Mouse (Mus musculus) small intestine, adult 2 months (tissue): ENCODE results near the gene Wfdc3. TPM values are rescaled to one million over a fixed set of nuclear protein-coding genes. Genes with fewer than 3 reads are reported as not detected.

Source experiments
- H3K27ac ChIP-seq: fragments of 200-500 bp; 2 replicates; pipeline ENCODE4 v1.5.1; 2012; ENCODE audit warnings: low read depth, low read length, control low read depth, inconsistent platforms; ENCODE audit not compliant: insufficient read depth
- H3K27me3 ChIP-seq: fragments of 200-500 bp; 2 replicates; pipeline ENCODE4 v1.6.1; 2012; ENCODE audit warnings: mild to moderate bottlenecking, moderate library complexity, low read length, inconsistent platforms; ENCODE audit not compliant: control insufficient read depth, insufficient read depth
- H3K36me3 ChIP-seq: fragments of 200-500 bp; 2 replicates; pipeline ENCODE4 v1.6.1; 2012; ENCODE audit warnings: mild to moderate bottlenecking, low read length, control low read depth, inconsistent platforms; ENCODE audit not compliant: control insufficient read depth, insufficient read depth
- H3K4me1 ChIP-seq: fragments of 200-500 bp; 2 replicates; pipeline ENCODE4 v1.6.1; 2012; ENCODE audit warnings: low read length, inconsistent platforms, mixed read lengths; ENCODE audit not compliant: control insufficient read depth, insufficient read depth, insufficient read length
- H3K4me3 ChIP-seq: fragments of 200-500 bp; 2 replicates; pipeline ENCODE4 v1.5.1; 2012; ENCODE audit warnings: low read depth, mild to moderate bottlenecking, control low read depth, inconsistent platforms, low read length, moderate library complexity
- CTCF ChIP-seq: fragments of 200-500 bp; IDR thresholded peaks from 2 replicates; pipeline ENCODE4 v1.5.1; 2012; ENCODE audit warnings: low read depth, mild to moderate bottlenecking, control low read depth, inconsistent platforms, low read length, moderate library complexity, mixed read lengths; ENCODE audit not compliant: insufficient replicate concordance, insufficient read length; ENCODE audit errors: extremely low read depth
- POLR2A ChIP-seq: fragments of 200-500 bp; IDR thresholded peaks from 2 replicates; pipeline ENCODE4 v1.6.1; 2012; ENCODE audit warnings: low read depth, mild to moderate bottlenecking, control low read depth, inconsistent platforms, low read length, moderate library complexity
- WGBS: fragments of 180-500 bp; shearing (Covaris S2); methylation state at CpG from one replicate; pipeline ENCODE4 v1.1.7; 2018; 5-methylcytosine and 5-hydroxymethylcytosine counted together
- polyA plus RNA-seq: library from polyadenylated mRNA; depleted of rRNA; stranded (reverse); fragments of >200 nt; gene quantifications from 2 replicates; pipeline ENCODE4 v1.2.3, GENCODE M21; 2012; rRNA removed

Wfdc3 gene
- 0.06 and 0.75 TPM in 2 replicates for polyA plus RNA-seq

GRCm38 (mm10) chr2:164745843-164746479, at the start of gene Wfdc3, which contains the start of gene Dnttip1:
TSS of gene Wfdc3 (minus strand) at chr2:164745931.
TSS of gene Dnttip1 (plus strand) at chr2:164745983.
- under 1% methylated on average over 69 of the region's 70 CpGs for WGBS
- H3K27ac ChIP-seq = peak within 1 kb of the TSS; percentile 30; the same call in 1 of the 2 replicates
- peak within 1 kb of the TSS; percentile 78 for H3K4me3 ChIP-seq
- H3K27me3 ChIP-seq = no peaks in the 10 kb centered on the region
- peaks cover 10% of the 10 kb centered on the region; the same call in 1 of the 2 replicates for H3K4me1 ChIP-seq
- TF ChIP-seq CTCF = no peak
- TF ChIP-seq POLR2A = peak; percentile 52
- peaks cover 6% of the 10 kb centered on the region for H3K36me3 ChIP-seq

- TF ChIP-seq CTCF = peak; percentile 95; the same call in 1 of the 2 replicates
- no peak for TF ChIP-seq POLR2A
- Histone ChIP-seq H3K27me3 (no peaks in the 10 kb centered on the region), H3K4me3 (no peak overlapping the region), H3K27ac (no peak overlapping the region), H3K36me3 (peaks cover 60% of the 10 kb centered on the region), H3K4me1 (no peaks in the 10 kb centered on the region)
- 19% methylated on average over 5 of the region's 5 CpGs for WGBS
These were observed 48.6 kb upstream of the Wfdc3 start for GRCm38 (mm10) chr2:164794293-164794692.

GRCm38 (mm10) chr2:164793772-164794171, 48.0 kb upstream of the Wfdc3 start:
- Histone ChIP-seq H3K4me3 (no peak overlapping the region), H3K36me3 (peaks cover 62% of the 10 kb centered on the region), H3K27me3 (no peaks in the 10 kb centered on the region), H3K27ac (no peak overlapping the region), H3K4me1 (no peaks in the 10 kb centered on the region)
- TF ChIP-seq CTCF = no peak
- no peak for TF ChIP-seq POLR2A
- WGBS = 93% methylated on average over 2 of the region's 2 CpGs

GRCm38 (mm10) chr2:164793236-164793635, 47.5 kb upstream of the Wfdc3 start:
- Histone ChIP-seq H3K4me1 (no peaks in the 10 kb centered on the region), H3K27ac (no peak overlapping the region), H3K36me3 (peaks cover 61% of the 10 kb centered on the region), H3K4me3 (no peak overlapping the region), H3K27me3 (no peaks in the 10 kb centered on the region)
- 74% methylated on average over 3 of the region's 3 CpGs for WGBS
- TF ChIP-seq CTCF = peak; percentile 66; the same call in 1 of the 2 replicates
- no peak for TF ChIP-seq POLR2A

- Histone ChIP-seq H3K27me3 (no peaks in the 10 kb centered on the region), H3K27ac (no peak overlapping the region), H3K4me1 (no peaks in the 10 kb centered on the region), H3K4me3 (no peak overlapping the region), H3K36me3 (peaks cover 57% of the 10 kb centered on the region)
- peak; percentile 5; the same call in 1 of the 2 replicates for TF ChIP-seq CTCF
- TF ChIP-seq POLR2A = no peak
- 87% methylated on average over 12 of the region's 12 CpGs for WGBS
These were observed 46.9 kb upstream of the Wfdc3 start for GRCm38 (mm10) chr2:164792400-164793190.

- H3K4me3 ChIP-seq = no peak overlapping the region
- TF ChIP-seq CTCF (no peak), POLR2A (no peak)
- 87% methylated on average over 18 of the region's 18 CpGs for WGBS
These were observed 46.1 kb upstream of the Wfdc3 start for GRCm38 (mm10) chr2:164791841-164792261.

GRCm38 (mm10) chr2:164790451-164790850, 44.7 kb upstream of the Wfdc3 start:
- H3K27ac ChIP-seq = no peak overlapping the region
- TF ChIP-seq POLR2A = no peak
- no peak for TF ChIP-seq CTCF
- no peaks in the 10 kb centered on the region for H3K27me3 ChIP-seq
- H3K4me1 ChIP-seq = peaks cover 4% of the 10 kb centered on the region; the same call in 1 of the 2 replicates
- H3K4me3 ChIP-seq = no peak overlapping the region
- H3K36me3 ChIP-seq = peaks cover 39% of the 10 kb centered on the region
- WGBS = 64% methylated on average over 4 of the region's 4 CpGs

More at GRCm38 (mm10) chr2:164791841-164792261, 46.1 kb upstream of the Wfdc3 start:
- no peaks in the 10 kb centered on the region for H3K4me1 ChIP-seq
- H3K27me3 ChIP-seq = no peaks in the 10 kb centered on the region
- H3K36me3 ChIP-seq = peaks cover 52% of the 10 kb centered on the region
- H3K27ac ChIP-seq = no peak overlapping the region
